Mouse (Mus musculus) heart, adult 2 months (tissue): ENCODE results near the gene Zdhhc24.

Experiments
- CTCF ChIP-seq: fragments of 200-600 bp; IDR thresholded peaks from 2 replicates; pipeline ENCODE4 v1.8.1; 2022; ENCODE audit warnings: antibody characterized with exemption, mild to moderate bottlenecking, moderate library complexity
- POLR2A ChIP-seq: fragments of 200-500 bp; IDR thresholded peaks from 2 replicates; pipeline ENCODE4 v1.6.1; 2011; ENCODE audit warnings: mild to moderate bottlenecking, low read depth, low read length, control low read depth; ENCODE audit not compliant: insufficient read depth

DNA sequence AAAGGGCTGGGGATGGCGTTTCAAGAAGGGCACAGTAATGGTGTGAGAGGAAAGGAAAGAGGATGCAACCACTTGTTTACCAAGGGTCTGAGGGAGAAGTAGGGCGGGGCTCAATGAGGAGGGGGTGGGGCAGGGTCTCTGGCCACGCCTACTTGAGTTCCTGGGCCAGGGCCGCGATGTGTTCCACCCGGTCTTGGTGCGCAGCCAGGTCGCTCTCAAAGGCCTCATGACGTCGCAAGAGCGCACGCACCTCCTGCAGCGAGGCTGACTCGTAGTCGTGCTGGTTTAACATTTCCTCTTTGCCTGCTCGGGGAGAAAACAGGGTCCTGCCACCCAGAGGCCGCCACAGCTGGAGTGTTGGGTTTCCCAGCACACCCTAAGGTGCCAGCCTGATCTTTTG lies 13.3 kb upstream of the Zdhhc24 start:
- TF ChIP-seq CTCF = no peak
- TF ChIP-seq POLR2A = no peak
